15 mouse cellular contexts compared by ENCODE assay signal in the genomic region with DNA sequence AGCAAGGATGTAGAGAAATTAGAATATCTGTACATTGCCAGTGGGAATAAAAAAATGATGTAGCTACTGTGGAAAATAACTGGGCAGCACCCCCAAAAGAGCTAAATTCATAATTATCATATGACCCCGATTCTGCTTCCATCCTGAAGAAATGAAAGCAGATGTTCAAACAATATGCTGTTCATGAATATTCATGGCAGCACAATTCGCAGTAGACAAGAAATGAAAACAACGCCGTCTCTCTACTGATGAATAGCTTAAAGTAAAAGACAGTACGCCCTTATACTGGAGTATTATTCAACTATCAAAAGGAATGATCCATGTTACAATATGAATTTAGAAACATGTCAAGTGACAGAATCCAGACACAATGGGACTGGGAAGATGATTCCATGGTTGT.
"Had no signal": no experiment of that assay in that cellular context is flagged by ENCODE, and none has a peak within 500 bp of the region (broad histone marks: within the 10 kb centered on the region; RNA-seq: fewer than 3 reads in every experiment).

No protein-coding gene starts in this region.

- DNase-seq: retina, postnatal 1 day; right cerebral cortex, adult 18-20 months; right cerebral cortex, postnatal 14 days; right cerebral cortex, postnatal 25 days; right cerebral cortex, postnatal 4 days; spleen, adult 18-20 months; thymus, adult 18-20 months; thymus, adult 2 months; thymus, postnatal 14 days; thymus, postnatal 25 days; thymus, postnatal 36 days; thymus, postnatal 4 days had no signal

- H3K27ac ChIP-seq: neural tube, embryonic 15.5 days; stomach, embryonic 15.5 days; stomach, postnatal 0 days had no signal

- H3K4me1 ChIP-seq: neural tube, embryonic 15.5 days; stomach, embryonic 15.5 days had no signal

- H3K9me3 ChIP-seq: neural tube, embryonic 15.5 days; stomach, embryonic 15.5 days had no signal

- H3K27me3 ChIP-seq: neural tube, embryonic 15.5 days; stomach, embryonic 15.5 days had no signal

- H3K4me3 ChIP-seq: neural tube, embryonic 15.5 days; stomach, embryonic 15.5 days had no signal

- H3K9ac ChIP-seq: neural tube, embryonic 15.5 days; stomach, embryonic 15.5 days had no signal

- H3K4me2 ChIP-seq: neural tube, embryonic 15.5 days; stomach, embryonic 15.5 days had no signal

- H3K36me3 ChIP-seq: neural tube, embryonic 15.5 days; stomach, embryonic 15.5 days had no signal
